In genomic region chr1:87183998-87184750, GRCm38 (mm10) we compare ENCODE assay signal across 11 mouse cellular contexts. TPM values are rescaled to one million over a fixed set of nuclear protein-coding genes. Genes with fewer than 3 reads are reported as not detected.
A peak's percentile ranks its signal among the peaks of the same experiment; 100 is the strongest.
DNase-seq lines count a peak whose midpoint lies in the region; ATAC-seq and TF ChIP-seq lines count a peak whose summit lies in the region.
"Had no signal": no experiment of that assay in that cellular context is flagged by ENCODE, and none has a peak within 500 bp of the region (broad histone marks: within the 10 kb centered on the region; RNA-seq: fewer than 3 reads in every experiment).

No protein-coding gene starts in this region.

- TF ChIP-seq CTCF in MEL (IDR thresholded peaks at IDR 0.05 in 2 of 3, conservative IDR thresholded peaks at IDR 0.05 in 1 of 3; ENCODE audit: control insufficient read depth in 1 of 3, insufficient read depth in 1 of 3, low read depth in 2 of 3, low read length in 3 of 3, poor library complexity in 1 of 3, severe bottlenecking in 1 of 3), result peak in 2 of 3 experiments; percentile 37 to 48; a peak in 4 of 6 replicates

- H3K4me3 ChIP-seq in kidney, embryonic 15.5 days (replicated peaks), result peak overlapping the region; percentile 13; the same call in 1 of the 2 replicates
- H3K4me3 ChIP-seq in MEL (ENCODE audit: control insufficient read depth in 1 of 2, insufficient read depth in 1 of 2, low read depth in 2 of 2, low read length in 2 of 2), result peak overlapping the region; percentile 40 to 44; a peak in 3 of 4 replicates
- H3K4me3 ChIP-seq in embryonic facial prominence, embryonic 14.5 days (ENCODE audit: low read depth, low read length), result 0 out of 2 replicates have a peak overlapping the region, but pooled peaks have one; percentile 5
- H3K4me3 ChIP-seq in midbrain, embryonic 12.5 days, result no peak overlapping the region

- no peaks in the 10 kb centered on the region for H3K9me3 ChIP-seq in kidney, embryonic 15.5 days (replicated peaks)
- no peaks in the 10 kb centered on the region for H3K9me3 ChIP-seq in MEL (replicated peaks; ENCODE audit: insufficient read depth, low read length)
- H3K9me3 ChIP-seq in embryonic facial prominence, embryonic 14.5 days (ENCODE audit: control insufficient read depth, low read length), result no peaks in the 10 kb centered on the region
- H3K9me3 ChIP-seq in midbrain, embryonic 12.5 days, result no peaks in the 10 kb centered on the region

- H3K79me2 ChIP-seq in MEL (ENCODE audit: control insufficient read depth, insufficient read depth, low read length, poor library complexity), result no peaks in the 10 kb centered on the region

- peak overlapping the region; percentile 45 for H3K4me2 ChIP-seq in kidney, embryonic 15.5 days
- peak overlapping the region; percentile 40; the same call in 1 of the 2 replicates for H3K4me2 ChIP-seq in embryonic facial prominence, embryonic 14.5 days (ENCODE audit: low read depth, low read length)
- H3K4me2 ChIP-seq in midbrain, embryonic 12.5 days (replicated peaks), result peak overlapping the region; percentile 34

- 28% methylated on average over 15 of the region's 15 CpGs for WGBS in kidney, embryonic 15.5 days
- 31% methylated on average over 14 of the region's 15 CpGs for WGBS in embryonic facial prominence, embryonic 14.5 days
- WGBS in midbrain, embryonic 12.5 days, result 29% methylated on average over 15 of the region's 15 CpGs

- H3K36me3 ChIP-seq in kidney, embryonic 15.5 days, result no peaks in the 10 kb centered on the region
- H3K36me3 ChIP-seq in MEL (ENCODE audit: control insufficient read depth in 1 of 2, insufficient read depth in 2 of 2, low read length in 2 of 2), result peaks cover 0 to 14% of the 10 kb centered on the region in 2 experiments; a peak in 2 of 4 replicates
- H3K36me3 ChIP-seq in embryonic facial prominence, embryonic 14.5 days (ENCODE audit: control insufficient read depth, insufficient read depth, low read length), result no peaks in the 10 kb centered on the region
- no peaks in the 10 kb centered on the region for H3K36me3 ChIP-seq in midbrain, embryonic 12.5 days

- no peak for TF ChIP-seq EP300 in MEL (IDR thresholded peaks at IDR 0.05; ENCODE audit: low read depth in 1 of 2, low read length in 2 of 2)

- no peak overlapping the region for H3K9ac ChIP-seq in kidney, embryonic 15.5 days
- peak overlapping the region; percentile 32; the same call in 1 of the 2 replicates for H3K9ac ChIP-seq in MEL (ENCODE audit: control insufficient read depth, low read depth, low read length, poor library complexity, severe bottlenecking)
- H3K9ac ChIP-seq in embryonic facial prominence, embryonic 14.5 days (ENCODE audit: low read depth, low read length), result no peak overlapping the region
- no peak overlapping the region for H3K9ac ChIP-seq in midbrain, embryonic 12.5 days (replicated peaks)

- H3K27ac ChIP-seq in kidney, embryonic 15.5 days, result no peak overlapping the region
- no peak overlapping the region for H3K27ac ChIP-seq in MEL (ENCODE audit: control insufficient read depth, low read depth, low read length)
- no peak overlapping the region for H3K27ac ChIP-seq in embryonic facial prominence, embryonic 14.5 days (replicated peaks; ENCODE audit: low read depth, low read length)
- no peak overlapping the region for H3K27ac ChIP-seq in midbrain, embryonic 12.5 days (replicated peaks)
- H3K27ac ChIP-seq: macrophage had no signal

- H3K27me3 ChIP-seq in kidney, embryonic 15.5 days, result peaks cover 85% of the 10 kb centered on the region
- peaks cover 0 to 5% of the 10 kb centered on the region in 2 experiments; a peak in 2 of 4 replicates for H3K27me3 ChIP-seq in MEL (ENCODE audit: control insufficient read depth in 1 of 2, insufficient read depth in 2 of 2, low read length in 2 of 2)
- peaks cover 52% of the 10 kb centered on the region for H3K27me3 ChIP-seq in embryonic facial prominence, embryonic 14.5 days (replicated peaks; ENCODE audit: control insufficient read depth, insufficient read depth, low read length)
- peaks cover 77% of the 10 kb centered on the region for H3K27me3 ChIP-seq in midbrain, embryonic 12.5 days

- no peak for TF ChIP-seq RAD21 in MEL (IDR thresholded peaks at IDR 0.05; ENCODE audit: low read depth, low read length)

- no peak for DNase-seq in kidney, adult 9 months
- no peak for DNase-seq in MEL (ENCODE audit: low read depth, low spot score)
- no peak for DNase-seq in embryonic facial prominence, embryonic 14.5 days (ENCODE audit: low spot score)
- DNase-seq in left cerebral cortex, adult 8-10 months (ENCODE audit: low spot score in 2 of 2), result no peak
- no peak for DNase-seq in heart, adult 9 months (ENCODE audit: low spot score in 2 of 2)
- DNase-seq in frontal cortex, adult 2 months (ENCODE audit: extremely low spot score in 1 of 2, low spot score in 1 of 2), result no peak

- no peak for ATAC-seq in kidney, embryonic 15.5 days (replicated peaks; ENCODE audit: low FRiP score)
- ATAC-seq in embryonic facial prominence, embryonic 14.5 days (ENCODE audit: low read depth), result peak; percentile 11; the same call in 1 of the 2 replicates
- no peak for ATAC-seq in midbrain, embryonic 12.5 days (ENCODE audit: low FRiP score, low read depth)

- peaks cover 36% of the 10 kb centered on the region for H3K4me1 ChIP-seq in kidney, embryonic 15.5 days
- H3K4me1 ChIP-seq in MEL (ENCODE audit: control insufficient read depth in 1 of 2, insufficient read depth in 2 of 2, low read length in 2 of 2), result peaks cover 2 to 21% of the 10 kb centered on the region in 2 experiments; a peak in 3 of 4 replicates
- 0 out of 2 replicates have a peak, but pooled peaks cover 4% of the 10 kb centered on the region for H3K4me1 ChIP-seq in embryonic facial prominence, embryonic 14.5 days (ENCODE audit: control insufficient read depth, insufficient read depth, low read length)
- peaks cover 10% of the 10 kb centered on the region for H3K4me1 ChIP-seq in midbrain, embryonic 12.5 days

- TF ChIP-seq POLR2A in MEL (IDR thresholded peaks at IDR 0.05; ENCODE audit: control insufficient read depth in 1 of 2, insufficient read depth in 1 of 2, low read depth in 1 of 2, low read length in 2 of 2, poor library complexity in 1 of 2), result no peak

TF ChIP-seq in MEL, 35 proteins besides CTCF, POLR2A, EP300 and RAD21 (continues in another document):
- TF ChIP-seq MAX (IDR thresholded peaks at IDR 0.05; ENCODE audit: low read length) (peak; percentile 40; the same call in 1 of the 2 replicates), MAZ (IDR thresholded peaks at IDR 0.05; ENCODE audit: low read depth, low read length) (peak; percentile 44; the same call in 1 of the 2 replicates), ELF1 (IDR thresholded peaks at IDR 0.05; ENCODE audit: low read depth, low read length) (no peak)

RNA-seq across cellular contexts. Expression of gene Prss56, which starts 1.1 kb away (rescaled TPM):
- 0.09 TPM in 1 of 2 replicates, not detected in the other for polyA plus RNA-seq in kidney, embryonic 15.5 days (2015; fragmentation: Nextera tagmentation; extraction: Ambion mirVana)
- 0.08 TPM in 1 of 2 replicates, not detected in the other for total RNA-seq in MEL (2012; rRNA removed)
- not detected for polyA plus RNA-seq in MEL (2012; ENCODE audit: insufficient read depth in 1 of 2, insufficient read length in 2 of 2, low read depth in 1 of 2, low replicate concordance in 2 of 2, missing spikeins in 1 of 2)
- 0.93 and 1.5 TPM in 2 replicates for polyA plus RNA-seq in embryonic facial prominence, embryonic 14.5 days (2014; fragmentation: Nextera tagmentation; extraction: Ambion mirVana)
- 0.08 and 0.17 TPM in 2 replicates for polyA plus RNA-seq in midbrain, embryonic 12.5 days (2016; fragmentation: Nextera tagmentation; extraction: Ambion mirVana)
- total RNA-seq in left cerebral cortex, adult 8-10 months (2022), result 1 to 10 TPM; 1.8 to 4.2 (median 2.8) TPM
- polyA plus RNA-seq in frontal cortex, adult 2 months (2012; rRNA removed), result 5.0 and 5.2 TPM in 2 replicates
- polyA plus RNA-seq: macrophage; spleen, adult 2 months had no signal

RNA-seq across cellular contexts. Expression of gene Chrnd, which starts 6.2 kb away (rescaled TPM):
- polyA plus RNA-seq in kidney, embryonic 15.5 days (2015; fragmentation: Nextera tagmentation; extraction: Ambion mirVana), result 1.1 and 1.6 TPM in 2 replicates
- total RNA-seq in MEL (2012; rRNA removed), result not detected in 2 replicates
- not detected for polyA plus RNA-seq in MEL (2012; ENCODE audit: insufficient read depth in 1 of 2, insufficient read length in 2 of 2, low read depth in 1 of 2, low replicate concordance in 2 of 2, missing spikeins in 1 of 2)
- polyA plus RNA-seq in embryonic facial prominence, embryonic 14.5 days (2014; fragmentation: Nextera tagmentation; extraction: Ambion mirVana), result 11.5 and 12.5 TPM in 2 replicates
- not detected in 2 replicates for polyA plus RNA-seq in midbrain, embryonic 12.5 days (2016; fragmentation: Nextera tagmentation; extraction: Ambion mirVana)
- not detected for total RNA-seq in left cerebral cortex, adult 8-10 months (2022)
- polyA plus RNA-seq in frontal cortex, adult 2 months (2012; rRNA removed), result not detected in 2 replicates
- polyA plus RNA-seq: cortical plate, adult 2 months; macrophage; spleen, adult 2 months had no signal

RNA-seq across cellular contexts. Expression of gene Chrng, which starts 20.3 kb away (rescaled TPM):
- 2.0 and 4.3 TPM in 2 replicates for polyA plus RNA-seq in kidney, embryonic 15.5 days (2015; fragmentation: Nextera tagmentation; extraction: Ambion mirVana)
- total RNA-seq in MEL (2012; rRNA removed), result not detected in 2 replicates
- polyA plus RNA-seq in MEL (2012; ENCODE audit: insufficient read depth in 1 of 2, insufficient read length in 2 of 2, low read depth in 1 of 2, low replicate concordance in 2 of 2, missing spikeins in 1 of 2), result not detected
- 39.6 and 44.8 TPM in 2 replicates for polyA plus RNA-seq in embryonic facial prominence, embryonic 14.5 days (2014; fragmentation: Nextera tagmentation; extraction: Ambion mirVana)
- not detected in 2 replicates for polyA plus RNA-seq in midbrain, embryonic 12.5 days (2016; fragmentation: Nextera tagmentation; extraction: Ambion mirVana)
- total RNA-seq in left cerebral cortex, adult 8-10 months (2022), result not detected
- not detected in 2 replicates for polyA plus RNA-seq in frontal cortex, adult 2 months (2012; rRNA removed)
- polyA plus RNA-seq: cortical plate, adult 2 months; spleen, adult 2 months had no signal

RNA-seq across cellular contexts. Expression of gene Ecel1, which starts 27.9 kb away (rescaled TPM):
- 1.3 and 3.8 TPM in 2 replicates for polyA plus RNA-seq in kidney, embryonic 15.5 days (2015; fragmentation: Nextera tagmentation; extraction: Ambion mirVana)
- total RNA-seq in MEL (2012; rRNA removed), result 0.73 and 2.1 TPM in 2 replicates
- 1 to 10 TPM in 1 of 2 experiments, not detected in 1; 4.8 TPM for polyA plus RNA-seq in MEL (2012; ENCODE audit: insufficient read depth in 1 of 2, insufficient read length in 2 of 2, low read depth in 1 of 2, low replicate concordance in 2 of 2, missing spikeins in 1 of 2)
- polyA plus RNA-seq in embryonic facial prominence, embryonic 14.5 days (2014; fragmentation: Nextera tagmentation; extraction: Ambion mirVana), result 1.7 and 3.0 TPM in 2 replicates
- polyA plus RNA-seq in midbrain, embryonic 12.5 days (2016; fragmentation: Nextera tagmentation; extraction: Ambion mirVana), result 7.5 and 8.8 TPM in 2 replicates
- 10 to 100 TPM; 15.6 to 23.3 (median 17.4) TPM for total RNA-seq in left cerebral cortex, adult 8-10 months (2022)
- polyA plus RNA-seq in frontal cortex, adult 2 months (2012; rRNA removed), result 3.2 and 3.6 TPM in 2 replicates
- polyA plus RNA-seq: macrophage had no signal

RNA-seq across cellular contexts. Expression of gene Eif4e2, which starts 29.5 kb away (rescaled TPM):
- polyA plus RNA-seq in kidney, embryonic 15.5 days (2015; fragmentation: Nextera tagmentation; extraction: Ambion mirVana), result 164 and 168 TPM in 2 replicates
- total RNA-seq in MEL (2012; rRNA removed), result 165 and 171 TPM in 2 replicates
- 100 to 1,000 TPM; 132 to 220 TPM for polyA plus RNA-seq in MEL (2012; ENCODE audit: insufficient read depth in 1 of 2, insufficient read length in 2 of 2, low read depth in 1 of 2, low replicate concordance in 2 of 2, missing spikeins in 1 of 2)
- polyA plus RNA-seq in embryonic facial prominence, embryonic 14.5 days (2014; fragmentation: Nextera tagmentation; extraction: Ambion mirVana), result 133 and 136 TPM in 2 replicates
- 147 and 148 TPM in 2 replicates for polyA plus RNA-seq in midbrain, embryonic 12.5 days (2016; fragmentation: Nextera tagmentation; extraction: Ambion mirVana)
- 10 to 100 TPM; 57.6 to 68.2 (median 58.9) TPM for total RNA-seq in left cerebral cortex, adult 8-10 months (2022)
- 56.6 and 59.9 TPM in 2 replicates for polyA plus RNA-seq in frontal cortex, adult 2 months (2012; rRNA removed)
